Mouse (Mus musculus): Measurements from ENCODE around the gene Rnf212b. TPM values are rescaled to one million over a fixed set of nuclear protein-coding genes. Genes with fewer than 3 reads are reported as not detected.

Rnf212b gene
- total and polyA plus RNA-seq, 2 experiments, result not detected

DNA sequence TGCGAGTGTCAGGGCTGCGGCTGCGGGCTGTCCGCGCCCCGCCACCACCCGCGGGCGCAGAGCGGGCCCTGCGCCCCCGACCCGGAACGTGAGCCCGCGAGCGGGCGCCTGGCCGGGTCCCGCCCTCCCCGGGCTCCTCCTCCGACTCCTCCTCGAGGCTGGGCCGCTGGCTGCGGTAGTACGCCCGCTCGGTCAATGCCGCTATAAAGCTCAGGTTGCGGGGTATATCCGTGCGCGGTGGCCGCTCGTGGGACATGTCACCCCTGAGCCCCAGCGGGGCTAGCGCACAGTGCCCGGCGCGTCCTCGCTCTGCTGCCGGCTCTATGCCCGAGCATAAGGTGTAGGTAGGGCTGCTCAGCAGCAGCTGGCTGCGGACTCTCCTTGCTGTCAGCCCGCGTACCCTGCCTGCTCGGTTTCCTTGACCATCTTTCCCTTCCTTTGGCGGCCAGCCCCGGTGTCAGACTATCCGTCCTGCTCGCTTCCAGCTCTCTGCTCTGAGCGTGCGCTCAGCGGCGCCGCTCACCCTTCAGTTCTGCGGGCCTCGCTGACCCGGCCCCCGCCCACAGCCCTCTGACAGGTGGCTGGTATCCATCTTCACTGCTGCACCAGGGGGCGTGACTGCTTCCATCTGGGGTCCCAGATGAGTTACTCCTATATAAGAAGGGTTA lies 63.2 kb downstream of the Rnf212b start, which contains the start of gene Ppp1r3e:
Gene Ppp1r3e (minus strand): TSS at position 503 of the 668 bp plus-strand sequence.
- TF ChIP-seq CTCF (IDR thresholded peaks at IDR 0.05; ENCODE audit: low read depth, low read length), result no peak
- peak; percentile 30; the same call in 1 of the 2 replicates for TF ChIP-seq POLR2A (IDR thresholded peaks at IDR 0.05; ENCODE audit: extremely low read depth, insufficient read depth, low read length)

DNA sequence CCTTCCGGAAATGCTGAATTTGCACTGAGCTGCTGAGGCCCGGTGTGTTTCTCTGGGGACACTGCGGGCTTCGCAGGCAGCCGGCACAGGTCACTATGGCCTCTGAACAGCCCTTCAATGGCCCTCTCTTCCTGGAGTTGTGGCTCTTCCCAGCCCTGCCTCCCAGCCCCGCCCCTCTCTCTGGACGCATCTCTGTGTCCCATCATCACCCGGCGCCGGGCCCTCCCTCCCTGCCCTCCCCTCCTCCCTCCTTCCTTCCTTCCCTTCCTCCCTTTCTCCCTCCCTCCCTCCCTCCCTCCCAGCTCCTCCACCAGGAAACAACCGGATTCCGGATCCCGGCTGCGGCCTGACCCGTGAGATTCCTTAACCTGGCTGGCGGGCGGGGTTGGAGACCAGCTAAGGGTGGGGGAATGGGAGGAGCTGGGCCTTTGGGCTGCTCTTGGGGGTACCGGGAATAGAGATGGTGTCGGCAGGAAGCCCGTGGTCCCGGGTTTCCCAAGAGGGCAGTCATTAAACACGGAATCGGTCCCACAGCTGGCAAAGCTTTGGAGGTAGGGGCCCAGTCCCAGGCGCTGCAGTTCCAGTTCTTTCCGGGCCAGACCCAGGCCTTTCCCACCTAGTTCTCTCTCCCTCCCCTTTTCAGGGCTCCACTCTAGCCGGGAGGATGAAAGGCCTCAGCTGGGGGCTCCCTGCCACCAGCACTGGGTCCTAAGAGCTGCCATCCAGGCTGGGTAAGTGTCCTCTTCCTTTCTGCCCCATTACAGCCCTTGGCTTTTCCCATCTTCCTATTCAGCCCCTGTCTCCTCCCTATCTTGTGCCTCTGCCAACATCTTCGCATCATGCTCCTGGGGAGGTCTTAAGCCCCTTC lies 69.4 kb downstream of the Rnf212b start, which contains the start of the genes Bcl2l2 and Gm20521:
Gene Bcl2l2 (plus strand): TSS at position 224 of the 868 bp plus-strand sequence.
Gene Gm20521 (plus strand): TSS at position 288 of the 868 bp plus-strand sequence.
- peak within 1 kb of the TSS; percentile 79 for H3K9ac ChIP-seq (ENCODE audit: low read depth, low read length)
- H3K27me3 ChIP-seq (ENCODE audit: control insufficient read depth, insufficient read depth, low read length), result no peaks in the 10 kb centered on the region
- DNase-seq (ENCODE audit: extremely low read depth, low read depth, low spot score), result peak; percentile 79
- no peaks in the 10 kb centered on the region for H3K36me3 ChIP-seq (ENCODE audit: control insufficient read depth, insufficient read depth, low read length)
- H3K79me2 ChIP-seq (ENCODE audit: control insufficient read depth, insufficient read depth, low read length), result no peaks in the 10 kb centered on the region; the same call in 1 of the 2 replicates
- peak within 1 kb of the TSS; percentile 82 for H3K4me3 ChIP-seq (ENCODE audit: insufficient read depth, low read depth, low read length)
- peaks cover 9% of the 10 kb centered on the region; the same call in 1 of the 2 replicates for H3K4me1 ChIP-seq (ENCODE audit: control insufficient read depth, insufficient read depth, low read length)
- TF ChIP-seq CTCF (IDR thresholded peaks at IDR 0.05; ENCODE audit: low read depth, low read length) (no peak), POLR2A (IDR thresholded peaks at IDR 0.05; ENCODE audit: extremely low read depth, insufficient read depth, low read length) (peak; percentile 88)
- under 1% methylated on average over 27 of the region's 27 CpGs for WGBS
- H3K27ac ChIP-seq (replicated peaks; ENCODE audit: insufficient read depth, low read depth, low read length), result peak within 1 kb of the TSS; percentile 75

More for the DNA sequence above, 63.2 kb downstream of the Rnf212b start, which contains the start of gene Ppp1r3e:
- Histone ChIP-seq H3K27me3 (ENCODE audit: control insufficient read depth, insufficient read depth, low read length) (no peaks in the 10 kb centered on the region), H3K9ac (ENCODE audit: low read depth, low read length) (peak within 1 kb of the TSS; percentile 86), H3K79me2 (ENCODE audit: control insufficient read depth, insufficient read depth, low read length) (no peaks in the 10 kb centered on the region), H3K36me3 (ENCODE audit: control insufficient read depth, insufficient read depth, low read length) (no peaks in the 10 kb centered on the region), H3K4me3 (ENCODE audit: insufficient read depth, low read depth, low read length) (peak within 1 kb of the TSS; percentile 71), H3K4me1 (ENCODE audit: control insufficient read depth, insufficient read depth, low read length) (peaks cover 4% of the 10 kb centered on the region; the same call in 1 of the 2 replicates), H3K27ac (replicated peaks; ENCODE audit: insufficient read depth, low read depth, low read length) (peak within 1 kb of the TSS; percentile 89)
- WGBS, result under 1% methylated on average over 61 of the region's 61 CpGs
- DNase-seq (ENCODE audit: extremely low read depth, low read depth, low spot score), result peak; percentile 72

DNA sequence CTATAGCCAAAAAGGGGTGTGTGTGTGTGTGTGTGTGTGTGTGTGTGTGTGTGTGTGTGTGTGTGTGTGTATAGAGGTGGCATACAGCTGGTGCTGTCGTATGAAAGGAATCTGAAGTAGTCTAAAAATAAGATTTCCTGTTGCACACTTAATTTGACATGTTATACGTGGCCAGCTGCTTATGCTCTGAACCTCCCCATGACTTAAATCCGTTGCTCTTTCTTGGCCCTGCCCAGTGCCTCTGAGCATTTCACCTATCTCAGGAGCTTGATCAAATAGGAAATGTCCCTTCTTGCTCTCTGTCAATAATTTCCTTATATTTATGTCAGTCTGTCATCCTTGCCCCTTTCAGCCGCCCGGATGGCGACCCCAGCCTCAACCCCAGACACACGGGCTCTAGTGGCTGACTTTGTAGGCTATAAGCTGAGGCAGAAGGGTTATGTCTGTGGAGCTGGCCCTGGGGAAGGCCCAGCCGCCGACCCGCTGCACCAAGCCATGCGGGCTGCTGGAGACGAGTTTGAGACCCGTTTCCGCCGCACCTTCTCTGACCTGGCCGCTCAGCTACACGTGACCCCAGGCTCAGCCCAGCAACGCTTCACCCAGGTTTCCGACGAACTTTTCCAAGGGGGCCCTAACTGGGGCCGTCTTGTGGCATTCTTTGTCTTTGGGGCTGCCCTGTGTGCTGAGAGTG lies 70.2 kb downstream of the Rnf212b start:
- TF ChIP-seq POLR2A (IDR thresholded peaks at IDR 0.05; ENCODE audit: extremely low read depth, insufficient read depth, low read length) (no peak), CTCF (IDR thresholded peaks at IDR 0.05; ENCODE audit: low read depth, low read length) (no peak)
- DNase-seq (ENCODE audit: extremely low read depth, low read depth, low spot score), result no peak
- peak overlapping the region; percentile 82 for H3K4me3 ChIP-seq (ENCODE audit: insufficient read depth, low read depth, low read length)
- peaks cover 9% of the 10 kb centered on the region; the same call in 1 of the 2 replicates for H3K4me1 ChIP-seq (ENCODE audit: control insufficient read depth, insufficient read depth, low read length)
- no peaks in the 10 kb centered on the region; the same call in 1 of the 2 replicates for H3K79me2 ChIP-seq (ENCODE audit: control insufficient read depth, insufficient read depth, low read length)
- H3K9ac ChIP-seq (ENCODE audit: low read depth, low read length), result peak overlapping the region; percentile 61
- peak overlapping the region; percentile 49; the same call in 1 of the 2 replicates for H3K27ac ChIP-seq (replicated peaks; ENCODE audit: insufficient read depth, low read depth, low read length)
- H3K36me3 ChIP-seq (ENCODE audit: control insufficient read depth, insufficient read depth, low read length), result no peaks in the 10 kb centered on the region
- H3K27me3 ChIP-seq (ENCODE audit: control insufficient read depth, insufficient read depth, low read length), result no peaks in the 10 kb centered on the region
- WGBS, result 63% methylated on average over 21 of the region's 21 CpGs

DNA sequence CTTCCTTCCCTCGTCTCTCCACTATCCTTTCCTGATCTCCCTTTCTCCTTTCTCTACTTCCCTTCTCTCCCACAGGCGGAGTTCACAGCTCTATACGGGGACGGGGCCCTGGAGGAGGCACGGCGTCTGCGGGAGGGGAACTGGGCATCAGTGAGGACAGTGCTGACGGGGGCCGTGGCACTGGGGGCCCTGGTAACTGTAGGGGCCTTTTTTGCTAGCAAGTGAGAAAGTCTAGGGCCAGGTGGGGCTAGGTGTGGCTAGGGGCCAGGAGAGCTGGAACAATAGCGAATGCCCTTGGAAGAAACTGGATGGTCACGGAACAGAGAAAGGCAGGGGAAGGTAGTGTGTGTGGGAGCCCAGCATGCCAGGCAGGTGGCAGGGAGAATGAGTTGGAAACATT lies 71.4 kb downstream of the Rnf212b start:
- Histone ChIP-seq H3K4me1 (ENCODE audit: control insufficient read depth, insufficient read depth, low read length) (peaks cover 9% of the 10 kb centered on the region; the same call in 1 of the 2 replicates), H3K27me3 (ENCODE audit: control insufficient read depth, insufficient read depth, low read length) (no peaks in the 10 kb centered on the region), H3K36me3 (ENCODE audit: control insufficient read depth, insufficient read depth, low read length) (no peaks in the 10 kb centered on the region), H3K4me3 (ENCODE audit: insufficient read depth, low read depth, low read length) (no peak overlapping the region), H3K9ac (ENCODE audit: low read depth, low read length) (no peak overlapping the region), H3K79me2 (ENCODE audit: control insufficient read depth, insufficient read depth, low read length) (no peaks in the 10 kb centered on the region; the same call in 1 of the 2 replicates), H3K27ac (replicated peaks; ENCODE audit: insufficient read depth, low read depth, low read length) (no peak overlapping the region)
- WGBS, result 96% methylated on average over 11 of the region's 11 CpGs
- TF ChIP-seq POLR2A (IDR thresholded peaks at IDR 0.05; ENCODE audit: extremely low read depth, insufficient read depth, low read length) (no peak), CTCF (IDR thresholded peaks at IDR 0.05; ENCODE audit: low read depth, low read length) (no peak)
- DNase-seq (ENCODE audit: extremely low read depth, low read depth, low spot score), result no peak

DNA sequence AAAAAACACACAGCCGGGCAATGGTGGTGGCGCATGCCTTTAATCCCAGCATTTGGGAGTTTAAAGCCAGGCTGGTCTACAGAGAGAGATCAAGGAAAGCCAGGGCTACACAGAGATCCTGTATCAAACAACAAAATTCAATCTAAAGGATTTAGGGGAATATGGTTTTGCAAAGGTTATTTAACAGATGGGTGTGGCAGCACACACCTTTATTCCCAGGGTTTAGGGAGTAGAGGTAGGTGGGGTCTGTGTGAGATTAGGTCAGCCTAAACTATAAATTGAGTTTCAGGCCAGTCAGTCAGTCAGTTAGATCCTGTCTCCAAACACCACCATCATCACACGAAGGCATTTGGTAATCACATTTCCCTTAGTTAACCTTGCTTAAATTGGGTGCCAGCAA lies 78.3 kb downstream of the Rnf212b start, which contains the start of gene Pabpn1:
Gene Pabpn1 (plus strand): TSS at position 301 of the 400 bp plus-strand sequence.
- peak within 1 kb of the TSS; percentile 30; the same call in 1 of the 2 replicates for H3K27ac ChIP-seq (replicated peaks; ENCODE audit: insufficient read depth, low read depth, low read length)

More for the DNA sequence above, 78.3 kb downstream of the Rnf212b start, which contains the start of gene Pabpn1:
- no peaks in the 10 kb centered on the region for H3K27me3 ChIP-seq (ENCODE audit: control insufficient read depth, insufficient read depth, low read length)
- WGBS, result 91% methylated on average over 3 of the region's 3 CpGs
- peaks cover 7% of the 10 kb centered on the region for H3K4me1 ChIP-seq (ENCODE audit: control insufficient read depth, insufficient read depth, low read length)
- DNase-seq (ENCODE audit: extremely low read depth, low read depth, low spot score), result no peak
- H3K4me3 ChIP-seq (ENCODE audit: insufficient read depth, low read depth, low read length), result no peak within 1 kb of the TSS; the same call in 1 of the 2 replicates
- peaks cover 19% of the 10 kb centered on the region for H3K36me3 ChIP-seq (ENCODE audit: control insufficient read depth, insufficient read depth, low read length)
- no peaks in the 10 kb centered on the region; the same call in 1 of the 2 replicates for H3K79me2 ChIP-seq (ENCODE audit: control insufficient read depth, insufficient read depth, low read length)
- no peak within 1 kb of the TSS for H3K9ac ChIP-seq (ENCODE audit: low read depth, low read length)
- TF ChIP-seq CTCF (IDR thresholded peaks at IDR 0.05; ENCODE audit: low read depth, low read length), result no peak
- TF ChIP-seq POLR2A (IDR thresholded peaks at IDR 0.05; ENCODE audit: extremely low read depth, insufficient read depth, low read length), result no peak
